Mouse (Mus musculus): ENCODE measurements around the gene Camk1g.

DNA sequence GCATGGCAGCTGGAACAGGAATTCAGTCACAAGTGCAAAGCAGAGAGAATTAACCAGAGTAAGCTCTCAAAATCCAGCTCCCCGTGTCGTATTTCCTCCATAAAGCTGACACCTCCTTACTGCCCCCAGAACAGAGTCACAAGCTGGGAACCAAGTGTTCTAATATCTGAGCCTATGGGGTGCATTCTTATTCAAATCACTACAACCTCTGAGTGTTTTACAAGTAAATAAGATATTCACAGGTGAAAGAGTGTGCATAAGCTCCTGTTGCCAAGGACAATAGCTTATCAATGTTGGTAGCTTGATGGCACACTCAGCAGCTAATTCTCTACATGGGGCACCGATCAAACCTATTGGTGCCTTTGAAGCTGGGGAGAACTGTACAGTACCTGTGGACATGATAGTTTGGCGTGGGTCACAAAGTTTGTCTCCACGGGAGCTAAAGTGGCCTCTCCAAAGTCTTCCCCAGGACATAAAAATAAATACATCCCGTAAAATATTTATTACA, 3.9 kb upstream of the Camk1g start:
- TF ChIP-seq POLR2A (IDR thresholded peaks at IDR 0.05; ENCODE audit: insufficient read depth, low read depth, low read length) (no peak), CTCF (IDR thresholded peaks at IDR 0.05) (no peak), EP300 (IDR thresholded peaks at IDR 0.05; ENCODE audit: insufficient read depth, low read depth, low read length) (no peak)

All from heart, adult 2 months (tissue).